Mouse (Mus musculus) gastrocnemius, adult 2 months (tissue): ENCODE data around the gene Myo5a. TPM values are rescaled to one million over a fixed set of nuclear protein-coding genes. Genes with fewer than 3 reads are reported as not detected.

Source experiments
- DNase-seq: peaks from one replicate; pipeline ENCODE4 v3.0.0; 2022
- H3K27ac ChIP-seq: fragments of 200-600 bp; 2 replicates; pipeline ENCODE4 v1.8.1; 2022; ENCODE audit warnings: mild to moderate bottlenecking
- H3K4me3 ChIP-seq: fragments of 200-600 bp; 2 replicates; pipeline ENCODE4 v1.8.1; 2022; ENCODE audit warnings: mild to moderate bottlenecking, moderate library complexity
- CTCF ChIP-seq: fragments of 200-600 bp; IDR thresholded peaks from 2 replicates; pipeline ENCODE4 v1.8.1; 2022; ENCODE audit warnings: antibody characterized with exemption, mild to moderate bottlenecking, moderate library complexity
- intact Hi-C: fragments of 180-260 bp; cut with DNase I; formaldehyde crosslinking; loops from one replicate; pipeline ENCODE4 v1.15.1; 2025
- total RNA-seq, 2 experiments: library from RNA; stranded (reverse); gene quantifications; 2 replicates each; pipeline ENCODE4 v1.2.3; 2021

Gene Myo5a
- total RNA-seq, 2 experiments from 2014 or later: 7.2 to 12.1 TPM

GRCm38 (mm10) chr9:75085242-75085824 lies 14.5 kb downstream of the Myo5a start:
- Histone ChIP-seq H3K27ac (no peak overlapping the region), H3K4me3 (no peak overlapping the region)
- no peak for DNase-seq
- intact Hi-C loops: no loop called here
- no peak for TF ChIP-seq CTCF

DNA sequence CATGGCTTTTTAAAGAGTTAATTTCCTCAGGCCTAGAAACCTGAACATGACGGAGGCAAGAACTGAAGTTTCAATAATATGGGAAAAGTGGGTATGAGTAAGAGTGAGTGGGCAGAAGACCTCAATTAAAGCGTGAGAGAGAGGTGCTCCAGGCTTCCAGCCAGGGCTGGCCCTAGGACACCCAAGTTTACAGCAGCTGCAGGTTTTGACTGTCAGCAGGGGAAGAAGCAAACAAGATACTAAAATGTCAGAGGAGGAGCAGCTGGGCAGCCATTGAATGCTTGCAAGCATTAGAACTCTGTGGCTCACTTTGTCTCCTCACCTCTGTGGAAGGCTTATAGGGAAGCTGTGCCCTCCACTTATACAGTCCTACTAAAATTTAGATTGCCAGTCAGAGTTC lies 17.0 kb downstream of the Myo5a start:
- peak; percentile 55 for DNase-seq
- TF ChIP-seq CTCF: no peak
- peak overlapping the region; percentile 86 for H3K27ac ChIP-seq
- intact Hi-C loops: no loop called here
- peak overlapping the region; percentile 48 for H3K4me3 ChIP-seq

- H3K27ac ChIP-seq: no peak overlapping the region
- intact Hi-C loops: no loop called here
- no peak for DNase-seq
- TF ChIP-seq CTCF: no peak
- no peak overlapping the region for H3K4me3 ChIP-seq
Measured at GRCm38 (mm10) chr9:75089285-75089684, 18.5 kb downstream of the Myo5a start.

DNA sequence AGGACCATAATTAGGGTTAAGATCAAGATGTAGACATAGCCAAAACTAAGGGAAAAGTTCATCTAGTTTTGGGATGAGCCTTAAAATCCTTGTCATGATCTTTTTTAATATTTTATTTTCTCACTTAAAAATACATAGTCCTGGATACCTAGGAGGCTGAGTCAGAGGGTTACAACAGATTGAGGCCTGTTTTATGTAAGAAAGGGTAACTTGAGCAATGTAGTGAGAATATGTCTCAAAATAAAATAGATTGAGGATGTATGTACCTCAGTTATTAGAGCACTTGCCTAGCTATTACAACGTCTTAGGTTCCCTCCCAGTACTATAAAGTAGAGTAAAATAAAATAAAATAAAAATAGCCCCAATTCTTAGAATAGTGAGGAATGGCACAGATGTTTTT lies 21.3 kb downstream of the Myo5a start:
- DNase-seq: no peak
- no peak overlapping the region for H3K4me3 ChIP-seq
- TF ChIP-seq CTCF: no peak
- no peak overlapping the region for H3K27ac ChIP-seq
- intact Hi-C loops: no loop called here

DNA sequence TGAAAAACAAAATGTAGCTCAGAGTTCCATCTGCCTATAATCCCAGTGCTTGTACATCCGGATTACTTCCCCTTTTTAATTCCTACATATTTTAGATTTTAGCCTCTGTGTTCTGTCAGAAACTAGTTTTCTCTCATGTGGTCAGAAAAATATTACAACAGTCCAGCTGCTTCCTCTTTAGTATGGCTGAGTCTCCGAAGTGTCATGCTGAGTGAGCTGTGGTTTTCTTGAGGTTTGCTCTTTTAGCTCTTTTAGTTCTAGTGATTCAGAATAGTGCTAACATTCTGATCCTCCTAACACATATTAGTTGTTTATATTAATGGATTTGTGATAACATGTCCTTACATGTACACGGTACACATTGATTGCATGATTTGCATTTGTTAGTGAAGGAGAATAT lies 23.9 kb downstream of the Myo5a start:
- TF ChIP-seq CTCF: no peak
- DNase-seq: no peak
- no peak overlapping the region for H3K27ac ChIP-seq
- no peak overlapping the region for H3K4me3 ChIP-seq
- intact Hi-C loops: no loop called here

- intact Hi-C loops: no loop called here
- no peak for TF ChIP-seq CTCF
Measured at GRCm38 (mm10) chr9:75098937-75099336, 28.1 kb downstream of the Myo5a start.

GRCm38 (mm10) chr9:75100157-75100781 lies 29.5 kb downstream of the Myo5a start:
- no peak for DNase-seq
- intact Hi-C loops: no loop called here
- H3K4me3 ChIP-seq: no peak overlapping the region
- no peak for TF ChIP-seq CTCF
- H3K27ac ChIP-seq: no peak overlapping the region

More at GRCm38 (mm10) chr9:75098937-75099336, 28.1 kb downstream of the Myo5a start:
- Histone ChIP-seq H3K4me3 (no peak overlapping the region), H3K27ac (no peak overlapping the region)
- no peak for DNase-seq

GRCm38 (mm10) chr9:75102131-75102530 lies 31.3 kb downstream of the Myo5a start:
- Histone ChIP-seq H3K27ac (no peak overlapping the region), H3K4me3 (no peak overlapping the region)
- no peak for TF ChIP-seq CTCF
- intact Hi-C loops: no loop called here
- DNase-seq: no peak

DNA sequence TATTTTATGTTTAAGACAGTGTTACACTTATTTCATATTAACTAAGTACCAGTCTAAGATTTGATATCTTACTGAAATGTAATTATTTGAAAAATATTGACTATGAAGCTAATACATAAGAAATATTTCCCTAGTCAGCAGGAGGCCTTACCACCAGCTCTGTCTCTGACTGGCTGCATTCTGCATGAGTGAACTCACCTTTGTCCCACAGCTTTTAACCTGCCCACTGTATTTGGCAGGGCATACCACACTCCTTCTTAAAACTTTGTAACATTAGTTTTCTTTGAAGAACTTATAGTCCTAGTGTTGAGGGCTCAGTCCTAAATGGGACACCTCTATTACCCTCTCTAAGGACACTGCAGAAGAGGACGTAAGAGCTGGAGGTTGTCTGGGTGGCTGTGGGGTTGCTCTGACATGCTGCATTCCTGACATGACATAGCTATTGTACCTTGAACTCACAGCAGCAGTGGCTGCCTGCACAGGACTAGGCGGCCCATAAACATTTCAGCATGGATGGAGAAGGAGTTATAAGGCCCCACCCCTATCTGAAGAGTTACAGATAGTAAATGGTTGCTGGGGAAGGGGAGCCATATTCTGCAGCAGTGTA lies 45.9 kb downstream of the Myo5a start:
- TF ChIP-seq CTCF: no peak
- DNase-seq: no peak
- H3K4me3 ChIP-seq: no peak overlapping the region
- H3K27ac ChIP-seq: no peak overlapping the region
- intact Hi-C loops: no loop called here

GRCm38 (mm10) chr9:75121126-75121525 lies 50.3 kb downstream of the Myo5a start:
- intact Hi-C loops: no loop called here
- no peak for DNase-seq
- TF ChIP-seq CTCF: no peak

GRCm38 (mm10) chr9:75124201-75124721 lies 53.4 kb downstream of the Myo5a start:
- no peak for DNase-seq
- intact Hi-C loops: no loop called here
- H3K4me3 ChIP-seq: peak overlapping the region; percentile 41
- peak overlapping the region; percentile 41 for H3K27ac ChIP-seq
- no peak for TF ChIP-seq CTCF

More at GRCm38 (mm10) chr9:75121126-75121525, 50.3 kb downstream of the Myo5a start:
- Histone ChIP-seq H3K4me3 (no peak overlapping the region), H3K27ac (no peak overlapping the region)

GRCm38 (mm10) chr9:75130553-75130952 lies 59.7 kb downstream of the Myo5a start:
- H3K27ac ChIP-seq: no peak overlapping the region
- no peak for TF ChIP-seq CTCF
- H3K4me3 ChIP-seq: no peak overlapping the region
- intact Hi-C loops: no loop called here
- DNase-seq: no peak

GRCm38 (mm10) chr9:75146911-75147310 lies 76.1 kb downstream of the Myo5a start:
- H3K4me3 ChIP-seq: no peak overlapping the region
- TF ChIP-seq CTCF: no peak
- no peak overlapping the region for H3K27ac ChIP-seq
- intact Hi-C loops: no loop called here
- DNase-seq: no peak
